Mouse (Mus musculus) gastrocnemius, postnatal 10 days (tissue): ENCODE results near the gene Qpctl. TPM values are rescaled to one million over a fixed set of nuclear protein-coding genes. Genes with fewer than 3 reads are reported as not detected.

ENCODE experiments used
- DNase-seq: peaks from one replicate; pipeline ENCODE4 v3.0.0; 2021; ENCODE audit warnings: mixed read lengths
- total RNA-seq, 2 experiments: library from RNA; stranded (reverse); gene quantifications; 2 replicates each; pipeline ENCODE4 v1.2.3; 2021

The Qpctl gene
- total RNA-seq, 2 experiments from 2014 or later, result 5.0 to 5.5 TPM

DNA sequence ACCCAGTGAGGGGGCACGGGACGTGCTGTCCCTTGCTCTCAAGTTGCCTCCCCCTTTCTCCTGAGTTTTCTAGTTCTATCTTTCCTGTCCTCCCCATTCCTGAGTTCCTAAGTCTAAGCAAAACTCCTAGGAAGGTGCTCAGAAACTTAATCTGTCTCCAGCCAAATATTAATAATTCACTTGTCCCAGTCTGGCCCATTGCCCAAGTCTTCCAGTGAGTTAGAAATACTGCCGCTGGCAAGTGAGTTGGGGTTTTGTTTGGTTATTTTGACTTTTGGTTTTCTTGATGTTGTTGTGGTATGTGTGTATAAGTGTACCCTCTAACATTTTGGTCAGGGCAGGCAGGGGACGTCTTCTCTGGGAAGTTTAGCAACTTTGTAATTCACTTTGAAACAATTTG is 27.4 kb downstream of the Qpctl start:
- no peak for DNase-seq

DNA sequence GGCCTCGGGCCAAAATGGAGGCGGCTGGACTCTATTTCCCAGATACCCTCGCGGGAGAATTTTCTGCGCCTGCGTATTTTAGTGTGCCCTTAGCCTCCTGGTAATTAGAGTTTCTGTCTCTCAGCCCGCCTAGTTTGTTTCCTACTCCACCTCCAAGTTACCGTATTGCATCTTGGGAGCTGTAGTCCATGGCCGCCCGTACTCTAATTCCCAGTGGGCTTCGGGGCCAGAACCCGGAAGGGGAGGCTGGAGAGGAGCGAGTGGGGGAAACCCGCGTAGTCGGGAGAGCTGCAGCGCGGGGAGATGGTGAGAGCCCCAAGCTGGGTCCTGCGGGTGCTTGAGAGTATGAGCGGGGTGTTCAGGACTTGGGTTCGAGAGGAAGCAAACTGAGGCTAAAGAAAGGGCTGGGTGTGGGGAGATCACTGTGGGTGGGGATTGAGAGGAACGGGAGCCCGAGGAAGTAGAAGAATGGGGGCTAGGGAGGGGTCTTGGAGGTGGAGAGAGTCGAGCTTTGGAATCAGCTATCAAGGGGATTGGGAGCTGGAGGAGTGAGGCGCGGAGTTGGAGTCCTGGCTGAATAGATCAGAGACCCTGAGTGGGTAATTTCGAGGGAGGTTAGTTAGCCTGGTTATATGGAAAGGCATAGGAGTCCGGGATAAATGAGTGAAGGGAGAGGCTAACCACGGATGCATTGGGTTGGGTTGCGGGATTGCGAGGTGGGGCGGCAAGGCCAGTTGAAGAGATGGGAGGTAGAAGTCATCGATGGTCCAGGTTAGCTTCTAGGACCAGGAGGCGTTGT is 29.3 kb downstream of the Qpctl start, which contains the start of gene Fbxo46:
Fbxo46 (plus strand) TSS at position 229 of the 799 bp plus-strand sequence.
- DNase-seq, result peak; percentile 85

DNA sequence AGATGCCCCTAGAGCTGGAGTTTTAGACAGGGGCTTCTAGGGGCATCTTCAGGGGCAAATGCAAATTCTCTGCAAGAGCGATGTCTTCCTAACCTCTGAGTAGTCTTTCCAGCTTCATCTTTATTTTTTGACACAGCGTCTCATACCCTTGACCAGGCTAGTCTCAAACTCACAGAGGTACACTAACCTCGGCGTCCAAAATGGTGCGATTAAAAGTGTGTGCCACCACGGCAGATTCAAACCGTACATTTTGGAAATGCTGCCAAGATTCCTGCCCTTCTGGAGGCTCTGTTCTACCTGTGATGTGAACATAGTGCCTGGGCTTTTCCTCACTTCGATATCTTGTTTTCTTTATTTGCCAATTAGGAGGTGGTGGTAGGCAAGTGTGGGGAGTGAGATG is 30.0 kb downstream of the Qpctl start:
- no peak for DNase-seq

DNA sequence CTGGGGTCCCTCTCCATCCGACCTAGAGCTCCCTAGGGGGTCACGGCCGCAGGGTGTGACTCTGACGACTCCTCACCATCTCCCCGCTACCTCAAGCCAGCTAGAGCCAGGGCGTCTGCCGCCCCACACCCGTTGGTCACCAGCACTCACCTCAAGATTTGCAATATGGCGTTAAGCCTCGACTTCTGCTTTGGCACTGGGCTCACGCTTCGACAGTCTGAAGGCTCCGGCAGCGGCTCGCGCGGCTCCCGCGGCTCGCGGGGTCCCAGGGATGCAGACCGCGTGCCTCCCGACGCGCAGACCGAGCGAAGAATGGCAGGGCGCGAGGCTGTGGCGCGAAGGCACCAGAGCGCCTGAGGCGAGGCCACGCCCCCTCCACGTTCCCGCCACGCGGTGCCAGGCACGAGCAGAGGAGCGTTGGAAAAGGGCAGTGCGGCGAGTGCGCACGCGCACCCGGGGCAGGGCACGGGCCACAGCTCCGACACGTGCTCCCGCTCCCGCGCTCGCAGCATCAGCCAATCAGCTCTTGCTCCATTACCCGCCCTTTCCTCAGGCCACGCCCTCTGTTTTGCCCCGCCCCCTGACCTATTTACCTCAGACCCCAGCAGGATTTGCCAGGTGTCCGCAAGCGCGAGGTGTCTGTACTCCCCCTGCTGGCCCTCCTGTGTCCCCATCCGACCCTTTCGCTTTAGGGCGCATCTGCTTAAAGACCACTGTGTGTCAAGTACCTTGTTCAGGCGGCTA is 30.9 kb downstream of the Qpctl start, which contains the start of gene Gm4969:
Gm4969 (minus strand) TSS at position 341 of the 744 bp plus-strand sequence.
- DNase-seq, result peak; percentile 55

DNA sequence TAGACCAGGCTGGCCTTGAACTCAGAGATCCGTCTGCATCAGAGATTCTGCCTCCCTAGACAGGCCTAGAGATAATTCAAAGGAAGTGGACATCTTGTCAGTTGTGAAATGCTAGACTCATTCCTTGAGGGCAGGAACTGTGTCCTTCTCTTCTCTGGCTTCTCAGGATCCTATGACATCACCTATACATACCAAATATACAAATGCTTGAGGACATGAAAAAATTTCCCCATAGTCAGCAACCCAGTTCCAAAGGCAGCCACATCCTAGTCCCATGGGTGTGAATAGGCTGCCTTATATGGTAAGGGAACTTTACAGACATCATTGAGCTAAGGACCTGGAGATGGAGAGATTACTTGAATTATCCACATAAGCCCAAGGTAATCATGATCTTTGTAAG is 39.5 kb downstream of the Qpctl start:
- no peak for DNase-seq

DNA sequence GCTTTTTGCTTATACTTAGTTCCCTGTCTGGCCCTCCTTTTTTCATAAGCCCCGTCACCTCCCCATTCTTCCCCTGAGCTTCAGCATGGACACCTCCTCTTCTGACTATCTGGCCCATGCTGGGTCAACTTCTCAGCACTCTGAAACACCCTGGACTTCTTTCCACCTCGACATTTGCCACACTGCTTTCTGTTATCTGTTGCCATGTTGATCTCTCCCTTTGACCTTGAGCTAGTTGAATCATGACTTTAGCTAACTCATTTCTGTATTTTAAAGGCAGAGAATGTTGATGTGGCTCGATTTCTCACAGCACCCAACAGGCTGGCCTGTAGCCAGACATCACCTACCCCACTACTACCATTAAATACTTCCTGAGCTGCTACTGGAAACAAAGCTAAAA is 41.7 kb downstream of the Qpctl start:
- DNase-seq, result no peak

DNA sequence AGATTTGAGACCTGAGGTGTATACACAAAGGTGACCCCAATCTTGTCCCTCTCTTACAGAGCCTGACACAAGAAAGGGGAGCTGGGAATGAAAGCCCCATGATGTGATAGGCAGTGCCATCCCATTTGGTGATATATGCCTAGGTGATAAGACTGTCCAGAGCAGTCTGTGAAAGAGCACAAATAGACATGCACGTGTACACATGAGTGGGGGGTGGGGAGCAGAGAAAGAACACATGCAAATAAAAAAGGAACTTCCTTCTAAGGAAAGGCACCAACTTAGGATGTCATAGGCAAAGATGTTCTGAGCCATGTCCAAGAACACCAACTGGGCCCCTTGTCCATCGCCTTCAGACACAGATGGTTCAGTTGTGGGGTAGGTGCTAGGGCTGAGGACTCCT is 44.6 kb downstream of the Qpctl start:
- DNase-seq, result no peak

DNA sequence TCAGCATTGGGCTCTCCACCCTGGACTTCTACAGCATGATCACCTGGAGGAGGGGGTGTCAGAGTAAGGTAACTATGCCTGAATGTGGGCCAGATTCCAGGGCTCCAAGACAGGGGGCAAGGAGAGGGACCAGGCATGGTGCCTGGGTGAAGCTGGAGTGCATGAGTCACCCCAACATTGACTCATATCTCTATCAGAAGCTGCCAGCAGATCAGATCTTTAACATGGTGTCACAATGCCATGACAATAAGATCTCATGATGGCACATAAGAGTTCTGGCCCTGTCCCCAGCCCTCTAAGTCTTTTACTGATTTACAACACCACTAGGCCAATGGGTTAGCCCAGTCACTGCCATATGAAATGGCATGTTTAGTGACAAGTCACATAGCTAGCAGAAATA is 45.4 kb downstream of the Qpctl start:
- DNase-seq, result no peak

DNA sequence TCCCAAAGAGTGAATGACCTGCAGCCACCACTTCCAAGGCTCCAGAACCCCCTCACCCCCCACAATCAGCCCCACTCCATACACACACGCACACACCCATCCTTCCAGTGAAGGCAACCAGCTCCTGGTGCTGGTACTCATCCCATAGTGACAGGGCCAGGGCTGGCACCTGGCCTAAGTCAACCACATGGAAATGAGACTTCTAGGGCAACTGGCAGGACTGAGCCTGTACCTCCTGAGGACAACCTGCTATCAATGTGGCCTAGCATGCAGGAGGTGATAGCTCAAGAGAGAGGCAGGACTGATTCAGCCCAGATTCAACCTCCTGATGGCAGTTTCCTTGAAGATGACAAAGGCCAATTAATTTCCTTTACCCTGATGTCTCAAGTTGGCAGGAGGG is 48.8 kb downstream of the Qpctl start:
- no peak for DNase-seq

DNA sequence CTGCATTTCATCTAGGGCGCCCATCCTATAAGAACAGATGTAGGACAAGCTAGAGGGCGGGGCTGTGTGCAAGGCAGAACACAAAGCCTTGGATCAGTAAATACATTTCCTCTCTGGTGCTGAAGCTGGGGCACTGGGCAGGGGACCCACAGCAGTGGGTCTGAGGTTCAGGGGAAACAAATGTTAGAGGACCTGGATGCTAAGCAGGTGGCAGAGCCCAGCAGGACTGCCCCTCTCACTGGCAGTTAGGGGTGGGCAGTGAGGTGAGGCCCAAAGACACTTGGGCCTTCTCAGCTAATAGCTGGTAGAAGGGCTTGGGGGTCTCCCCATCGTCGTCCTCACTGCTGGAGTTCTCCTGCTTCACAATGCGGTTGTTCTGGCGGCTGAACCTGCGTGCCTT is 50.3 kb downstream of the Qpctl start:
- DNase-seq, result no peak

DNA sequence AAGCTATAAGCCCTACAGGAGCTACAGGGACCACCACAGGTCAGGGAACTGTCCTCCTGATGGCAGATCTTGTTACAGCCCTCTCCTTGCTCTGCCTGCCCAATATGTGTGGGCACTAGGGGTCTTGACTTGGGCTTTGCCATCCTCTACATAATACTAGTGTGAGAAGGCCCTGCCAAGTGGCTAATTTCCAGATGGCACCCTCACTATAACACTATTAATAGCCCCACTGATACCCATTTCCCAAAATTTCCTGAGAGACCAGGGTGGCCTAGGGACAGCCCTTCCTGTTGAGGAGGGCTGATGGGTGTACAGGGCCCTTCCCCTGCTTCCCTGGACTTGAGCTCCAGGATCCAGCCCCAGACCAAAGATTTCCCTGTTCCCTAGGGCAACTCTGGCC is 51.2 kb downstream of the Qpctl start:
- no peak for DNase-seq

DNA sequence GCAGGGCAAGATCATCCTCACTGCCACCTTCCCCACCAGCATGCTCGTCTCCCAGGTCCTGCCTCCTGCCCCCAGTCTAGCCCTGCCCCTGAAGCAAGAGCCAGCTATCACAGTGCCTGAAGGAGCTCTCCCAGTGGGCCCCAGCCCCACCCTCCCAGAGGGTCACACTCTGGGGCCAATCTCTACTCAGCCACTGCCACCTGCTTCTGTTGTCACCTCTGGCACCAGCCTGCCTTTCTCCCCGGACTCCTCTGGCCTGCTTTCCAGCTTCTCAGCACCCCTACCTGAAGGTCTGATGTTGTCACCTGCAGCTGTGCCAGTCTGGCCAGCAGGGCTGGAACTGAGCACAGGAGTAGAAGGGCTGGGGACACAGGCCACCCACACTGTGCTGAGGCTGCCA is 51.9 kb downstream of the Qpctl start:
- DNase-seq, result no peak

DNA sequence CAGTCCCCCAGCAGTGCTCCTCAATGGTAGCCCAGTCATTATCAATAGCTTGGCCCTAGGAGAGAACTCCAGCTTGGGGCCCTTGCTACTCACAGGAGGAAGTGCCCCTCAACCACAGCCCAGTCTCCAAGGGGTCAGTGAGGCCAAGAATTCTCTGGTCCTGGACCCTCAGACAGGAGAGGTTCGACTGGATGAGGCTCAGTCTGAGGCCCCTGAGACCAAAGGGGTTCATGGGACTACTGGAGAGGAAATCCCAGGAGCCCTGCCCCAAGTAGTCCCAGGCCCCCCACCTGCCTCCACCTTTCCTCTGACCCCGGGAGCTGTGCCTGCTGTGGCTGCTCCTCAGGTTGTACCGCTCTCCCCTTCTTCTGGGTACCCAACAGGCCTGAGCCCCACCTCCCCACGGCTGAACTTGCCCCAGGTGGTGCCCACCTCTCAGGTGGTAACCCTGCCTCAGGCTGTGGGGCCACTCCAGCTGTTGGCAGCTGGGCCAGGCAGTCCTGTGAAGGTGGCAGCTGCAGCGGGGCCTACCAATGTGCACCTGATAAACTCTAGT is 52.6 kb downstream of the Qpctl start:
- no peak for DNase-seq

DNA sequence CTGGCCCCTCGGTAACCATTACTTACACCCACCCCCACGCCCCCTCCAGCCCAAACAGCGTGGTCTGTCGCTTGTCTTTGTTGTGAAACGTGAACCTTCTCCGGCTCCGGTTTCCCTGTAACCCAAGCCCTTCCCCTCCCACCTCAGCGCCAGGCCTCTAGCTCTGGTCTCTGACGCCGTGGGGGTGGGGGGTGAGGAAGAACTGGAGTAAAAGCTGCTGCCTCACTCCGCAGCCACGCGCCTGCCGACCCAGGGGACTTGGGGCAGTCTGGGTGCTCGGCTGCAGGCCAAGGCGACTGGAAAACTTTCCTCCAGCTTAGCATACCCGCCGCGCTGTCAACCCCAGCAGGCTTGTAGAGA is 53.4 kb downstream of the Qpctl start:
- peak; percentile 70 for DNase-seq

DNA sequence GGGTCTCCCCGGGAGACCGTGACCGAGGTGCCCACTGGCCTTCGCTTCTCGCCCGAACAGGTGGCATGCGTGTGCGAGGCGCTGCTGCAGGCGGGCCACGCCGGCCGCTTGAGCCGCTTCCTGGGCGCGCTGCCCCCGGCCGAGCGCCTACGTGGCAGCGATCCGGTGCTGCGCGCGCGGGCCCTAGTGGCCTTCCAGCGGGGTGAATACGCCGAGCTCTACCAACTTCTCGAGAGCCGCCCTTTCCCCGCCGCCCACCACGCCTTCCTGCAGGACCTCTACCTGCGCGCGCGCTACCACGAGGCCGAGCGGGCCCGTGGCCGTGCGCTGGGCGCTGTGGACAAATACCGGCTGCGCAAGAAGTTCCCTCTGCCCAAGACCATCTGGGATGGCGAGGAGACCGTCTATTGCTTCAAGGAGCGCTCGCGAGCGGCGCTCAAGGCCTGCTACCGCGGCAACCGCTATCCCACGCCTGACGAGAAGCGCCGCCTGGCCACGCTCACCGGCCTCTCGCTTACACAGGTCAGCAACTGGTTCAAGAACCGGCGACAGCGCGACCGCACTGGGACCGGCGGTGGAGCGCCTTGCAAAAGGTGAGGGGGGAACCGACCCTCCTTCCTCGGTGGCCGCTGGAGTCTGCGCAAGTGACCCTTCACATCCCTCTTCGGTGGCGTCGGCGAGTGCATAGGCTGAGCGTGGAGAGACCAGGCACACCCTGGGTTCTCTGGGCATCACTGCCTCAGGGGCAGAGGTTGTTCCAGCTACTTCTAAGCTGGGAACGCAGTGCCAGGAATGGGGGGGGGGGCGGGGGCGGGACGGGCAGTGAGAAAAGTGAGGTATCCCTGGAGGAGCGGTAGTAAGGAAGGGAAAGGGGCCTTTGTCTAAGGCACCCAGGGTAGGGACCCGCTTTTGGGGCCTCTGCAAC is 54.0 kb downstream of the Qpctl start:
- peak; percentile 72 for DNase-seq

DNA sequence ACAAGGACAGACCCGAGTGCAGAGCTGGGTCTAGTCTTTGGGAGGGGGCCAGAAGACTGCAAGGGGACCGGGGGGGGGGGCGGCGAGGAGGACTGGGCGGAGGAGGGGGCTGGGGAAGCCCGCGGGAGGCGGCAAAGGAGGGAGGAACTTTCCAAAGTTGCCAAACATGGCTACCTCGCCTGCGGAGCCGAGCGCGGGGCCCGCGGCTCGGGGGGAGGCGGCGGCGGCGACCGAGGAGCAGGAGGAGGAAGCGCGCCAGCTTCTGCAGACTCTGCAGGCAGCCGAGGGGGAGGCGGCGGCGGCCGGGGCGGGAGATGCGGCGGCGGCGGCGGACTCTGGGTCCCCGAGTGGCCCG is 54.6 kb downstream of the Qpctl start, which contains the start of gene Six5:
Six5 (plus strand) TSS at position 124 of the 355 bp plus-strand sequence.
- no peak for DNase-seq

DNA sequence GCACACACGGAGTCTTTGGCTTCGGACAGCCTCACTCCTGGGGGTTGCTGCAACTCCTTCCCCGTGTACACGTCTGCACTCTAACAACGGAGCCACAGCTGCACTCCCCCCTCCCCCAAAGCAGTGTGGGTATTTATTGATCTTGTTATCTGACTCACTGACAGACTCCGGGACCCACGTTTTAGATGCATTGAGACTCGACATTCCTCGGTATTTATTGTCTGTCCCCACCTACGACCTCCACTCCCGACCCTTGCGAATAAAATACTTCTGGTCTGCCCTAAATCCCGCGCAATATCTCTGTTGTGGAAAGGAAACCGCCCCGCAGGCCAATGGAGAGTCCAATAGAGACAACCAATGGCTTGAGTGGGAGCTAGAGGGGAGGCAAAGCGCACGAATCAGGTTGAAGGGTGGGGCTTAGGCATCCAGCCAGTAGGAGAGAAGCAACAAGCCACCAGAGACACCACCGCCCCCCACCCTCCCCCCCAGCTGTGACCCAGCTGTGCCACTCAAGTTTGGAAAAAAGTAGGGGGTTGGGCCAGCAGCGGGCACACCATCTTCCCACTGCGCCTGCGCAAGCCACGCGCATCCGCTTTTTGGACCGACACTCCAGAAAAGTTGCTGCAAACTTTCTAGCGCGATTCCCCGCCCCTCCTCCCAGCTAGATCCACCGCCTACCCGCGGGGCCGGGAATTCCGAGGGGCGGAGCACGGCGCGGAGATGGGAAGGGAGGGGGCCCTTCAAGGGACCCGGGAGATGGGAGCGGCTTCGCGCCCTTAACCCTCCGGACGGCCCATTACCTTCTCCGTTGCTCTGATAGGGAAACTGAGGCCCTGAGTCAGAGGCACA is 55.3 kb downstream of the Qpctl start:
- peak; percentile 95 for DNase-seq

DNA sequence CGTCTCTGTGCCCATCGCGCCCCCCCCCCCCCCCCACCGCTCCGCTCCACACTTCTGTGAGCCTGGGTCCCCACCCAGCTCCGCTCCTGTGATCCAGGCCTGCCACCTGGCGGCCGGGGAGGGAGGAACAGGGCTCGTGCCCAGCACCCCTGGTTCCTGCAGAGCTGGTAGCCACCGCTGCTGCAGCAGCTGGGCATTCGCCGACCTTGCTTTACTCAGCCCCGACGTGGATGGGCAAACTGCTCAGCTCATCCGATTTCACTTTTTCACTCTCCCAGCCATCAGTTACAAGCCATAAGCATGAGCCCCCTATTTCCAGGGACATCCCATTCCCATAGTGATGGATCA is 55.9 kb downstream of the Qpctl start:
- peak; percentile 89 for DNase-seq

DNA sequence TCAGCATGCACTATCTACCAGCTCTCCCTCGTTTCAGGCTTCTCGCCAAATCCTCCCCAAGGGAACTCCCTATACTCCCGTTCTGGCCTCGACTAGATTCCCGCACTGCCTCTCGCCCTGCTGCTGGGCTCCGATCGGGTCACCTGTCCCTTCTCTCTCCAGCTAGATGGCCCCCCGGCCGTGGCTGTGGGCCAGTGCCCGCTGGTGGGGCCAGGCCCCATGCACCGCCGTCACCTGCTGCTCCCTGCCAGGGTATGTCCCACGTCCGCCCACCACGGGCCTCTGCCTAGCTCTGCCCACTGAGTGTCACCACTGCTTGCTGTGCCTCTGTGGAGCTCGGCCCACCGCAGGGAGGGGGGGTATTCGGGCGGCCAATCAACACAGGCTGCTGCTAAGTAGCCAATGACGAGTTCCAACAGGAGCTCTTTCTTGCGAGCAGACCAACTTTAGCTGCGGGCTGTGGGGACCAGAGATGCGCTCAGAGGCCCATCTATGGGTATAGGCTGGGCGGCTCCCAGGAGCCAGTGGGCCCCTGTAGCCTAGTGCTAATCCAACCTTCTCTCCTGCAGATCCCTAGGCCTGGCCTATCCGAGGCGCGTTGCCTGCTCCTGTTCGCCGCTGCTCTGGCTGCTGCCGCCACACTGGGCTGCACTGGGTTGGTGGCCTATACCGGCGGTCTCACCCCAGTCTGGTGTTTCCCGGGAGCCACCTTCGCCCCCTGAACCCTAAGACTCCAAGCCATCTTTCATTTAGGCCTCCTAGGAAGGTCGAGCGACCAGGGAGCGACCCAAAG is 56.5 kb downstream of the Qpctl start:
- peak; percentile 56 for DNase-seq

DNA sequence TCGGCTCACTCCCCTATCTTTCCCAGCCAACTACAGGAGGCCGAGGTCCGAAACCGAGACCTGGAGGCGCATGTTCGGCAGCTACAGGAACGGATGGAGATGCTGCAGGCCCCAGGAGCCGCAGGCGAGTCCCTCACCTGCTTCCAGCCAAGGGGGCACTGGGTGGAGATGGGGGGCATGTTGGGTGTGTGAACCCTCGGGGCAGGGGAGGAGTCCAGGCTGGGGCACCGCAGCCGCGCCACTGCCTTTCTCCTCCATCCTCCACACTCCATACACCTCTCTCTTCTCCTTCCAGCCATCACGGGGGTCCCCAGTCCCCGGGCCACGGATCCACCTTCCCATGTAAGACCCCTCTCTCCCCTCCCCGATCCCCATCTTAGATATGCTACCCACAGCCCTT is 57.2 kb downstream of the Qpctl start:
- no peak for DNase-seq
